Mouse (Mus musculus) heart, embryonic 13.5 days (tissue): ENCODE data around the gene Ank. TPM values are rescaled to one million over a fixed set of nuclear protein-coding genes. Genes with fewer than 3 reads are reported as not detected.

Experiments
- ATAC-seq: fragments of 200-750 bp; cut with Nextera tagmentation; 2 replicates; pipeline ENCODE4 v1.8.0; 2017; ENCODE audit warnings: moderate TSS enrichment; ENCODE audit not compliant: insufficient number of reproducible peaks, low FRiP score, low TSS enrichment; ENCODE audit errors: extremely low read depth
- H3K27ac ChIP-seq: fragments of 300-500 bp; sonication (generic); replicated peaks from 2 replicates; pipeline ENCODE4 v1.5.1; 2015; ENCODE audit warnings: moderate library complexity, mild to moderate bottlenecking, inconsistent platforms
- H3K27me3 ChIP-seq: fragments of 300-500 bp; sonication (generic); replicated peaks from 2 replicates; pipeline ENCODE4 v1.6.1; 2015; ENCODE audit warnings: mild to moderate bottlenecking, inconsistent platforms
- H3K36me3 ChIP-seq: fragments of 300-500 bp; sonication (generic); 2 replicates; pipeline ENCODE4 v1.6.1; 2015; ENCODE audit warnings: mild to moderate bottlenecking, inconsistent platforms
- H3K4me1 ChIP-seq: fragments of 300-500 bp; sonication (generic); 2 replicates; pipeline ENCODE4 v1.6.1; 2015; ENCODE audit warnings: inconsistent platforms
- H3K4me2 ChIP-seq: fragments of 300-500 bp; sonication (generic); 2 replicates; pipeline ENCODE4 v1.6.1; 2015; ENCODE audit warnings: inconsistent platforms, mild to moderate bottlenecking, moderate library complexity
- H3K4me3 ChIP-seq: fragments of 300-500 bp; sonication (generic); 2 replicates; pipeline ENCODE4 v1.5.1; 2015; ENCODE audit warnings: moderate library complexity, mild to moderate bottlenecking, inconsistent platforms
- H3K9ac ChIP-seq: fragments of 300-500 bp; sonication (generic); 2 replicates; pipeline ENCODE4 v1.6.1; 2015; ENCODE audit warnings: inconsistent platforms, mild to moderate bottlenecking, moderate library complexity
- H3K9me3 ChIP-seq: fragments of 300-500 bp; sonication (generic); 2 replicates; pipeline ENCODE4 v1.6.1; 2016; ENCODE audit warnings: inconsistent platforms
- WGBS: fragments of 180-500 bp; shearing (Covaris S2); methylation state at CpG from one replicate; pipeline ENCODE4 v1.1.7; 2015; ENCODE audit warnings: mixed read lengths; 5-methylcytosine and 5-hydroxymethylcytosine counted together
- polyA plus RNA-seq: library from polyadenylated mRNA; unstranded; fragments of >200 nt; fragmentation: Nextera tagmentation; extraction: Ambion mirVana; gene quantifications from 2 replicates; pipeline ENCODE4 v1.2.1, GENCODE M21; 2015

The Ank gene
- polyA plus RNA-seq, 1 experiment from 2014 or later = 9.1 TPM

DNA sequence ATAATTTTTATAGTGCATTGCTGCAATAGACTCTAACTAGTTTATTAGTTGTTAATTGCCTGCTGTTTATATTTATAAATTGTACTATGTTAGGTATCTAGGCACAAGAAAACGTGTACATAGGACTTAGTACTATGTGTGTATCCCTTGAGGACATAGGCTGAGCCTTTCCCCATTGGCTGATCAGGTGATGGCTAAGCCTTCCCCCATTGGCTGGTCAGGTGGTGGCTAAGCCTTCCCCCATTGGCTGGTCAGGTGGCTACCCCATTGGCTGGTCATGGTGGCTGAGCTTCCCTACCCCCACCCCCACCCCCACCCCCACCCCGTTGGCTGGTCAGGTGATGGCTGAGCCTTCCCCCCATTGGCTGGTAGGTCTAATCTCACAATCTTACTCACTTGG lies 113.4 kb downstream of the Ank start:
- Histone ChIP-seq H3K9ac (no peak overlapping the region), H3K36me3 (peaks cover 37% of the 10 kb centered on the region), H3K9me3 (no peaks in the 10 kb centered on the region), H3K27ac (no peak overlapping the region), H3K4me3 (no peak overlapping the region), H3K4me2 (no peak overlapping the region), H3K27me3 (no peaks in the 10 kb centered on the region), H3K4me1 (peaks cover 44% of the 10 kb centered on the region)
- ATAC-seq = no peak
- WGBS = 76% methylated on average over 2 of the region's 2 CpGs

DNA sequence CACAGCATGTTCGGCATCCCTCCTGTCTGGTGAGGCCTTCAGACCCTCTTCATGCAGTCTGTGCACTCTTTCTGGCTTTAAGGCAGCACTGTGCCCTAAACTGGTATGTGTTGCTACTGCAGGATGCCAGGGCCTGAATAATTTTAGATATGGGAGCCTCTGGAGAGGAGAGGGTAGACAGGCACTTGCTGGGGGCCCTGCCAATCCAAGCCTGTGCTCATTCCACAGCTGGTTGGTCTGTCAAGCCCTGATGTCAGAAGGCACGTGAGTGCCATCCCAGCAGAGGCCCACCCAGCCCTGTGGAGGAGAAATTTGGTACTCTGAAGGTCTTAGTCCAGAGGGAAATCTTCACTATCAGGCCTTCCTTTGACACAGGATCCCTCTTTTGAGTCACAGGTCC lies 114.3 kb downstream of the Ank start:
- Histone ChIP-seq H3K9me3 (no peaks in the 10 kb centered on the region), H3K27ac (no peak overlapping the region), H3K4me1 (peaks cover 38% of the 10 kb centered on the region), H3K4me2 (no peak overlapping the region), H3K36me3 (peaks cover 45% of the 10 kb centered on the region), H3K9ac (no peak overlapping the region), H3K27me3 (no peaks in the 10 kb centered on the region), H3K4me3 (no peak overlapping the region)
- 59% methylated on average over 2 of the region's 2 CpGs for WGBS
- ATAC-seq = no peak

DNA sequence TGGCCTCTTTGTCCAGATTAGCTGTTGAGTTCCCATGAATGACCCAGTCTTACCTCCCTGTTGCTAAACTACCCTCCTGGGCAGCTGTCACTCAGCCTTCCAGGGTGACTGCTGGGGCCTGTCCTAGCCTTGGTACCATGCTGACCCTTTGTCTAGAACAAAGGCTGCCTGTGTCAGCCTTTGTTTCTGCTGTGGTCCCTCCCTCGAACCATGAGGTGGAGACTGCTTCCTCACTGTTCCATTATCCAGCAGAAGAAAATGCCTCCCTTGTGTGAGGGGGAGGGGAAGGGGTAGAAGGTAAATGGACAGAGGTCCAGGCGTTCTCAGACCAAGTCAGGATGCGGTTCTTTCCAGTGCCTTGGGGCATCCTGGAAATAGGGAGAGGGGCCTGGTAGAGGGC lies 115.2 kb downstream of the Ank start:
- H3K36me3 ChIP-seq = peaks cover 51% of the 10 kb centered on the region
- H3K4me3 ChIP-seq = no peak overlapping the region
- WGBS = 79% methylated on average over 3 of the region's 3 CpGs
- H3K4me2 ChIP-seq = no peak overlapping the region
- H3K4me1 ChIP-seq = peaks cover 31% of the 10 kb centered on the region
- H3K9ac ChIP-seq = no peak overlapping the region
- H3K27ac ChIP-seq = no peak overlapping the region
- no peaks in the 10 kb centered on the region for H3K27me3 ChIP-seq
- no peaks in the 10 kb centered on the region for H3K9me3 ChIP-seq
- no peak for ATAC-seq

DNA sequence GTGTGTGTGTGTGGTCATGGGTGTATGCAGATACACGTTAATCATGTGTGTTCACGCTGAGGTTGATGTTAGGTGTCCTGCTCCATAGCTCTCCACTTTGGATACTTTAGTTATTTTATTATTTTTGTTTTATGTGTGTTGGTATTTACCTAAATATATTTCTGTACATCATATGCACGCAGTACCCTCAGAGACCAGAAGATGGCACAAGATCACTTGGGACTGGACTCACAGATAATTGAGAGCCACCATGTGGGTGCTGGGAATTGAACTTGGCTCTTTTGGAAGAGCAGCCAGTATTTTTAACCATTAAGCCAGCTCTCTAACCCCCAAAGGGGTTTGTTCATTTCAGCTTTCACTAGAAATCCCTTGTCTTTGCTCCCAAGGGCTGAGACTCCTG lies 116.0 kb downstream of the Ank start:
- Histone ChIP-seq H3K27ac (no peak overlapping the region), H3K36me3 (peaks cover 50% of the 10 kb centered on the region), H3K9ac (no peak overlapping the region), H3K4me2 (no peak overlapping the region), H3K4me3 (no peak overlapping the region), H3K27me3 (no peaks in the 10 kb centered on the region), H3K9me3 (no peaks in the 10 kb centered on the region), H3K4me1 (peaks cover 26% of the 10 kb centered on the region)
- no peak for ATAC-seq
- WGBS = 92% methylated on average over 3 of the region's 3 CpGs

DNA sequence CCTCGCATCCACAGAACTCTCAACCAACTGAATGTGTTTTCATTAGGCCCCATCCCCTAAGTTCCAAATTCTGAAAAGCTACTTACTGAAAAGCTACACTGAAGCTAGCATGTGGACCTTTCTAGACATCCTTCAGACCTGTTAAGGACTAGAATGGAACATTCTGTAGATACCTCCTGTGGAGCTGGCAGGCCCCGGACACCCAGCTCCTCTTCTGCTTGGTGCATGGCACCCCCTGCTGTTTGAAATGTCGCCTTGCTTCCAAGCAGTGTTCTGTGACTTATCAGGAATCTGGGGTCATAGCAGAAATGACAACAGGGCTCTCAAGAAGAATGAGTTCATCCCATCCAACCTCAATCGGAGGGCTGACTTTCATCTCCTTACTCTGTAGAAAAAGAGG lies 116.6 kb downstream of the Ank start:
- WGBS = 60% methylated on average over 4 of the region's 4 CpGs
- H3K9me3 ChIP-seq = no peaks in the 10 kb centered on the region
- no peak overlapping the region for H3K4me2 ChIP-seq
- peaks cover 44% of the 10 kb centered on the region for H3K36me3 ChIP-seq
- no peak for ATAC-seq
- H3K9ac ChIP-seq = no peak overlapping the region
- H3K4me3 ChIP-seq = no peak overlapping the region
- peaks cover 26% of the 10 kb centered on the region for H3K4me1 ChIP-seq
- no peaks in the 10 kb centered on the region for H3K27me3 ChIP-seq
- no peak overlapping the region for H3K27ac ChIP-seq

DNA sequence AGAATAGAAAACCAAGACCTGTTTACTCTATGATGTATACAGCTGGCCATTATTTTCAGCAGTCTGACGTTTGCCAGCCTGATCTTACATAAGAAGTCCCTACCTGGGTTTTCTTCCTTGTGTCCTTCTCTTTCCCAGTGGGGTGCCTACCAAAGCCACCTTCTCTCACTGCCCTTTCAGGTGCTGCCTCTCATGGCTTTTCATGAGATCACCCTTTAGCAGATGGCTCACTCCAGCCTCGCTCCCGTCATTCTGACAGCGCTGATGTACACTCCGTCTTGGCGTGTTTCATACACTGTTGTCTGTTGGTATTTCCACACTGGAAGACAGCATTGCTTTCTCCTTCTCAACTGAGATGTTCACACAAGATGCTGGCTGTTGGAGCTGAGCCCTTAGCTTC lies 117.1 kb downstream of the Ank start:
- H3K4me3 ChIP-seq = no peak overlapping the region
- 82% methylated on average over 6 of the region's 6 CpGs for WGBS
- peaks cover 48% of the 10 kb centered on the region for H3K36me3 ChIP-seq
- H3K27me3 ChIP-seq = no peaks in the 10 kb centered on the region
- H3K4me1 ChIP-seq = peaks cover 26% of the 10 kb centered on the region
- H3K9ac ChIP-seq = no peak overlapping the region
- H3K4me2 ChIP-seq = no peak overlapping the region
- no peak overlapping the region for H3K27ac ChIP-seq
- no peaks in the 10 kb centered on the region for H3K9me3 ChIP-seq
- no peak for ATAC-seq

DNA sequence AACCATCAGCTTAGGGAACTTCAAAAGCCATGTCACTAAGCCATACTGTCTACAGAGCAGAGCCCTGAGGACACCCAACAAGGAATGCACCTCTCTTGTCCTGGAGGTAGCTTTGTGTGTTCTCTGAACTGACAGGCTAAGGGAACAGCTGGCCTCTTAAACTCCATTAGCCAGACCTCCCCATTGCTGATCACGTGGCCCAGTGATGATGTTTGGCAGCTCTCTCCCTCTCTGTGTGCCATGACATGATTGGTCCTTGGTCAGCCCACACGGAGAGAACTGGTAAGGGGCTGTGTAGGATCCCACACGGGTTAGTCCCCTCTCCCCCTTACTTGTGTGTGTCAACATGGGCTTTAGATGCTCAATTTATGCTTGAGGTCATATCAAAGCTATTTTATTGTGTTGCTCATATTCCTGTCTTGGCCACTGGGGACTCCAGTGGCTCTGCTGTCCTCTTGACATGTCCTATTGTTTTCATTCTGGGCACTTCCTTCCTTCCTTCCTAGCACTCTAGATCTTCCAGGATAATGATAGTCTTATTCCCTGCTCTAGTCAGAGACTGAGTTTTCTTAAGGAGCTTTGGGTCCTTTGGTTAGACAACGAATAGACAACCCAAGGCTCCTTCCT lies 119.1 kb downstream of the Ank start:
- no peak overlapping the region for H3K4me3 ChIP-seq
- no peaks in the 10 kb centered on the region for H3K9me3 ChIP-seq
- H3K4me1 ChIP-seq = peaks cover 32% of the 10 kb centered on the region
- no peak overlapping the region for H3K4me2 ChIP-seq
- peaks cover 55% of the 10 kb centered on the region for H3K36me3 ChIP-seq
- H3K27ac ChIP-seq = no peak overlapping the region
- no peak for ATAC-seq
- 76% methylated on average over 4 of the region's 4 CpGs for WGBS
- H3K9ac ChIP-seq = no peak overlapping the region
- H3K27me3 ChIP-seq = no peaks in the 10 kb centered on the region

DNA sequence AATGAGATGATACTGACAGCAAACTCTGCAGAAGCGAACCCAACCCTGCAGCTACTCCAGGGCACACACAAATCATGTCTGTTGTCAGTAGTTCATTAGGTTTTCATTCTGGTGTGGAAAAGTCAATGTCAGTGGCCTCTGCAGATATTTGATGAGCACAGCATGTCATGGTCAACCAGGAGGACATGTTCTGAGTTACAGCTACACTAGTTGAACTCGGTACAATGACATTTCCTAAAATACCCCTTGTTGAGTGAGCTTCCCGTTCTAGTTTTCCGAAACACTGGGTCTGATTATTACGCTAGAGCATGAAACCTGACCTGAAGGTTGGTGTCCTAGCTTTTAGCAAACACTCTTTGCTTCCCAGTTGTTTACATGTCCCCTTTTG lies 119.6 kb downstream of the Ank start:
- Histone ChIP-seq H3K36me3 (peaks cover 55% of the 10 kb centered on the region), H3K9me3 (no peaks in the 10 kb centered on the region), H3K9ac (no peak overlapping the region), H3K4me2 (no peak overlapping the region), H3K27me3 (no peaks in the 10 kb centered on the region), H3K27ac (no peak overlapping the region), H3K4me3 (no peak overlapping the region), H3K4me1 (peaks cover 27% of the 10 kb centered on the region)
- no peak for ATAC-seq
- WGBS = 85% methylated on average over 5 of the region's 5 CpGs

DNA sequence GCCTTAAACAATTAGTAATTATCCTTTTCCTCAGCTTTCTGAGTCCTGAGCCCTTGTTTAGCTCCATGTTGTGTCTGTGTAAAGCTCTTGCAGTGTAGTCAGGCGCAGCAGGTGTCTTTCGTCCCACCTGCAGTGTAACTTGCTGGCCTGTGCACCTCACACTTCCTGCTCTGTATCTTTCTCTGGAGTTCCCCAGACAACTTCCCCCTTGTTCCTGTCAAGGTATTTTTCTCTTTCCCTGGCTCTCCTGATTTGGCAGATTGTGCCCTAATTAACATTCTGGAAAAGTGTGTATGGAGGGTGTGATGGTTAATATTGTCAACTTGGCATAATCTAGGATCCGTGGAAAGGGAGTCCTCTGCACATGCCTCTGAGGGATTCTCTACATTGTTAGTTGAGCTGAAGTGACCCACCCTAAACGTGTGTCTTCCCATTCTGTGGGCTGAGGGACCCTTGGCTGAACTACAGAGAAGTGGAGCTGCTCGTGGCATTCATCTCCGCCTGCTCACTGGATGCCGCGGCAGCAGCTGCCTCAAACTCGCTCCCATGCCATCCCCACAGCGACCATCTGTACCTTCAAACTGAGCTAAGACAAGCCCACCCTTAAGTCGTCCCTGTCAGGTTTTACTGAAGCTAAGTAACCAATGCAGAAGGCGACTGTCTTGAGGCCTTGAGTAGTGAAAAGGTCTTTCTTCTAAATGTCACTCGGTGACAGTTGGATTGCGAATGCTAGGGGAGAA lies 121.8 kb downstream of the Ank start:
- WGBS = 84% methylated on average over 14 of the region's 14 CpGs
- H3K4me2 ChIP-seq = no peak overlapping the region

DNA sequence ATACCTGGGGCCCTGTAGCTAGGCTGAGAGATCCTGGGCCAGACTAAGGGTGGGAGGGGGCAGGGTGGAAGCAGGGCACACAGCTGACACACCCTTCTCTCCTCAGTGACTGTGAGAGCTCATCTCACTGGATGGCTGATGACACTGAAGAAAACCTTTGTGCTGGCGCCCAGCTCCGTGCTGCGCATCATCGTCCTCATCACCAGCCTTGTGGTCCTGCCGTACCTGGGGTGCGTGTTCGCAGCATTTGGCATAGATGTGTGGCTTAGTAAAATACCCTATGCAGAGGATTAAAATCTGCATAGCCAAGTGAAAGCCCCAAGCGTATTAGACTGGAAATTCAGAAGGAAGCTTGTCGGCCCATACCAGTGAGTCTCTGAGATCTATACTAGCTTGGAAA lies 124.3 kb downstream of the Ank start:
- Histone ChIP-seq H3K4me3 (no peak overlapping the region), H3K27ac (no peak overlapping the region), H3K9me3 (no peaks in the 10 kb centered on the region), H3K4me1 (peaks cover 19% of the 10 kb centered on the region), H3K27me3 (no peaks in the 10 kb centered on the region), H3K36me3 (peaks cover 75% of the 10 kb centered on the region), H3K9ac (no peak overlapping the region), H3K4me2 (no peak overlapping the region)
- ATAC-seq = no peak
- WGBS = 97% methylated on average over 9 of the region's 9 CpGs

More for the DNA sequence above, 121.8 kb downstream of the Ank start:
- Histone ChIP-seq H3K36me3 (peaks cover 68% of the 10 kb centered on the region), H3K4me1 (peaks cover 17% of the 10 kb centered on the region), H3K9me3 (no peaks in the 10 kb centered on the region), H3K27ac (no peak overlapping the region), H3K4me3 (no peak overlapping the region), H3K27me3 (no peaks in the 10 kb centered on the region), H3K9ac (no peak overlapping the region)
- no peak for ATAC-seq

DNA sequence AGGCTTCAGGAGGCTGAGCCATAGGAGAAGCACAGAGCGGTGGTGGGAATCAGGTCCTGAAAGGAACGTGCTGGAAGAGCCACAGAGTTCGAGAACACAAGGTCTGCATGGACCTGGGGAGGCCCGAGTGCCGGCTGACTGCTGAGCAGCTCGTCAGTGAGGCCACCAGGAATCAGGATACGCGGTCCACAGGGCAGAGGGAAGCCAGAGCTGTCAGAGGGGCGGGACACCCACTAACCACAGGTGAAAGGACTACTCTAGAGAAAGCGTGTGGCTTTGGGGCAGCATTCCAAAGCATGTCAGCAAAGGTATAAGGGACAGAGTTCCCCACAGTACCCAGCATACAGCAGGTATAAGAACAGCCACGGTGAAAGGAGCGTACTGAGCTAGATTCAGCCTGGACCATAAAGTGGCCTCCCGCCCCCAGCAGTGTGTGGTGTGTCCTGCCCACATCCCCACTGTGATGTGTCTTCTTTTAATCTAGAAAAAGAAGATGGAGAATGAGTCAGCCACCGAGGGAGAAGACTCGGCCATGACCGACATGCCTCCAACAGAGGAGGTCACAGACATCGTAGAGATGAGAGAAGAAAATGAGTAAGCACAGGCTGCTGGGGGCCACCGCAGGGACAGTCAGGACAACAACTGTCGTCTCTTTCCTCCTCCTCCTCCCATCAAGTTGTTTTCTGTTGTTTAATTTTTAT lies 126.3 kb downstream of the Ank start:
- ATAC-seq = no peak
- Histone ChIP-seq H3K27ac (no peak overlapping the region), H3K27me3 (no peaks in the 10 kb centered on the region), H3K9ac (no peak overlapping the region), H3K4me1 (peaks cover 35% of the 10 kb centered on the region), H3K4me3 (no peak overlapping the region), H3K9me3 (no peaks in the 10 kb centered on the region), H3K36me3 (peaks cover 68% of the 10 kb centered on the region), H3K4me2 (no peak overlapping the region)
- 88% methylated on average over 19 of the region's 19 CpGs for whole genome bisulfite sequencing
